Mouse (Mus musculus): ENCODE data around the gene Moxd1.

Moxd1 gene

DNA sequence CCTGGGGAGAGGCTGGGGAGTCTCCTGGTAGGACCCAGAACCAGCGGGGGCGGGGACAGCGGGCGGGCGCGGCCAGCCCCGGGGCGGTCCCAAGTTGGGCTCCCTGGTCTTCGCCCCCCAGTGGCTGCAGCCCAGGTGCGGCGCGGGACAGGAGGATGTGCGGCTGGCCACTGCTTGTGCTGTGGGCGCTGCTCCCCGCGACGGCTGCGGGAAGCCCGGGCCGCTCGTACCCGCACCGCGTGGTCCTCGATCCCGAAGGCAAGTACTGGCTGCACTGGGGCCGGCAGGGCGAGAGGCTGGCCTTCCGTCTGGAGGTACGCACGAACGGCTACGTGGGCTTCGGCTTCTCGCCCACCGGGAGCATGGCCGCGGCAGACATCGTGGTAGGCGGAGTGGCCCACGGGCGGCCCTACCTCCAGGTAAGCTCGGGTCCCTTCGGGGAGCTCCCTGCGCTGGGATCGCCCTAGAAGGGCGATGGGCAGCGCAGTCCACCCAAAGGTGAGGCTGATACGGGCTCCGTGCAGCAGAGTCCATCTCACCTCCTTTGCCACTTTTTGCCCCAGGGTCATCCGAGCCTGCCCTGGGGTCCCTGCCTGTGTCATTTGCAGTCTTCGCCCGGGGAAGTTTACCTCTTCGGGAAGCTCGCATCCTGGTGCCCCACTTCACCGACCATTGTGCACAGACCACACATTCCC is at the start of gene Moxd1:
Moxd1 (plus strand) TSS at position 69 of the 695 bp plus-strand sequence.
- DNase-seq = peak; percentile 15

DNA sequence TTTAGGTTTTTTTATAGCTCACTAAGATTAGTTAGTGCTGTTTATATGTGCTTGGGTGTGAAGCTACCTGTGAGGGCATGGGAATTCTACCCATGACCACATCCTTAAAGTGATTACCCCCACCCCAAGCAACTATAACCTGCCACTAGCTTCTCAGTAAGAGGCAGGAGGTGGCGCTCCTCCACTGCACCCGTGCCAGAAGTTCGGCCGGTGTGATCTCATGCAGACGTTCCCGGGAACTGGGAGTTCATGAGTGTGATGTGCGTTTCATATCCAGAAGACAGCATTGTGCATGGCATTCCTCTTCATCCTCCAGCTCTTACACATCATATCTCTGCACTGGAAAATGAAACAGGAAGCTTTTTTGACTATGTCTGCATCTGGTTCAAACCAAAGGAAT is 32.9 kb upstream of the Moxd1 start:
- DNase-seq = no peak

DNA sequence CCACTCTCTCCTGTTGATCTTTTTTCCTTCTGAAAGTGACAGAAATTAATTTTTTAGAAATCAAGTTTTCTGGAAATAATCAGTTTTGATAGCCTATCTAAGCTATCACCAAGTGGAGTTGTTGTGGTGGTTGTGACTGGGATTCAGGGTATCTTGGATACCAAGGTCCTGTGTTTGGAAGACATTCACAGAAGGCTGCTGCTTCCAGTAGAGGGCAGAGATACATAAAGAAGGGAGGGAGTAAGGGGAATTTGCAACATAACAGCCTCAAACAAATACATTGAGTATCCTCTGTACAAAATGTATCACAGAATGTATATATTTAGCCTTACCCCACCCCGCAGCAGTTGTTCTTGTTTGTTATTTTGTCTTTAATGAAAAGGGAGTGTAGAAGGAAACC is 31.3 kb upstream of the Moxd1 start:
- DNase-seq = no peak

DNA sequence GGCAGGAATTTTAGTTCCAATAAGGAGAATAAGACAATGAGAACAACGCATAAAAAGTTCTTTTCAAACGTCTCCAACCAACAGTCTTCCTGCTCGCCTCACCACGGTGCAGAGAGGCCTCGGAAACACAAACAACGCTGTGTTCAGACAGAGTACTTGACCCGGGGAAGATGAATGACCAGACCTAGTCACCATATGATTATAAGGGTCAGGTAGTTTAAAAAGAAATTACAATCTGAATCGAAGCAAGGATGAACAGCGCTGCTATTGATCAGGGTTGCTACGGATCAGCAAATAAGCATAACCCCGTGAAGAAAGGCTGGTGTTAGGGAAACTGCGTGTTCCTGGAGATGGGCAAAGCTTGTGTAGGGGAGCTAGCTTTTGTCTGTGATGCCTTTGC is 24.0 kb upstream of the Moxd1 start:
- DNase-seq = no peak

DNA sequence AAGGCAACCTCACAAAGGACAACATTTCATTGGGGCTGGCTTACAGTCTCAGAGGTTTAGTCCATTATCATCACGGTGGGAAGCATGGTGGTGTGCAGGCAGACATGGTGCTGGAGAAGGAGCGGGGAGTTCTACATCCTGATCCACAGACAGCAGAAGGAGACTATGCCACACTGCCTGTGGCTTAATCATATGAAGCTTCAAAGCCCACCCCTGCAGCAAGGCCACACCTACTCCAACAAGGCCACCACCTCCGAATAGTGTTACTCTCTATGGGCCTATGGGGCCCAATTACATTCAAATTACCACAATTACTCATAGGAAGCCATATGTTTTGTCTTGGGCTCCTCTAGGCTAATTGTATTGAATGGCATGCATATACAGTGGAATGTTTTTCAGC is 23.2 kb upstream of the Moxd1 start:
- no peak for DNase-seq

DNA sequence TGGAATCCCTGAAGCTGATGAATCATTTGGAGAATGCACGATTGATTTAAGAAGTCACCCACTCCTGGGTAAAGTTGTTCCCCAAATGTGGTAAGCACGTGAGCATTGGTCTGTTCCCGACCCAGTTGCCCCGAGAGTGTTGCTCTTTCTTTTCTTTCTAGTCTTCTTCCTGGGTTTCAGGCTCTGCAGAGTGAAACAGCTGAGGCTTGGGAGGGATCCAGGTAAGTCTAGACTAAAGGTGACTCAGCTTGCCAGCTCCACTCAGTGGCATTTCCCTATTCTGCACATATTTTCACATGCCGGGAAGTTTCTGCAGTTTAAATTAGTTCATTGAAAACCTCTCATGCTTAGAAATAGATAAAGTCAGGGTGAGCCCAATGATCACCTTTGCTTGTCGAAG is 13.2 kb upstream of the Moxd1 start:
- DNase-seq = no peak

DNA sequence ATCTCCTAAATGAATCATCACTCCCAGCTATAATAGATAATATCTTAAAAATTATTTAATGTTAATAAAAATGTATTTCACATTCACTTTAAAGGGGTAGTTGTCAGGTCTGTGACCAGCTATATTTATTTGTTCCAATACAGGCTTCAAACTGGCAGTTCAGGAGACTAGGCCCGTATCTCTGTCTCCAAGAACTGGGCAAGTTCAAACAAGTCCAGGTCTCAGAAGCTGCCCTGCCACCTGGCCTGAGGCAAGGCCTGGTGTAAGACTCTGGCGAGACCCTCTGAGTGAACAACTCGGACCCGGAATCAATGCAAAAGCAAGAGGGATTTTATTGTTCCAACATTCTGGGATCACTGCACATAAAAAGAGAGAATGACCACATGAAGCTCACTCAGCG is 10.0 kb upstream of the Moxd1 start:
- no peak for DNase-seq

DNA sequence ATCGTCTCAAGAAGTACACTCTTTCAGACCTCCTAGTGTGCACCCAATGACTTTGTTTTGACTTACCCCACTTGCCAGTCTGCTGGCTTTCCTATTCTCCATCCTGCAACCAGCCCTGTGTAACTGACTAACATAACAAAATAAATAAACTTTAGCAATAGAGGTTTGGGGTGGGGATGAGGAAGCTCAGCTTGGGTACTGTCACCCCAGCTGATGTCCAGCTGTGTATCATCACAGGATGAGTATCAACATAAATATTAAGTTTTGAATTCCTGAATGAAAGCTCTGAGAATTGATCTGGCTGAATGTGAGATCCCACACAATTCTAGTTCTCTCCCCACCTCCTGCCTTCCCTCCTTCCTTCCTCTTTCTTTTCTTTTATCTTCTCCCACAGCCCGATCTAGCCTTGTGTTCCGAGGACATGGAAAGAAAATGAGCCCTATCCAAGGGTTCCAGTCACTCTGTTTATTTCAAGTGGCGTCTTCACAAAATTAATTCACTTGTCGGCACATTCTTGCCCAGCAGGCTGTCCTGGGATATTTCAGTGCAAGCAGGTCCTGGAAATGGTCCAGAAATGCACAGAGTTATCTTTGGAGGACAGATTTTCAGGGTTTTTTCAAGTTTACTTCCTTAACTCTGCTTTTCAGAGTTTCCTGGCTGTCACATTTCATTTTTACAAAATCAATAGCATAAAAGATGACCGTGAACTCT is 5.6 kb upstream of the Moxd1 start:
- no peak for DNase-seq

DNA sequence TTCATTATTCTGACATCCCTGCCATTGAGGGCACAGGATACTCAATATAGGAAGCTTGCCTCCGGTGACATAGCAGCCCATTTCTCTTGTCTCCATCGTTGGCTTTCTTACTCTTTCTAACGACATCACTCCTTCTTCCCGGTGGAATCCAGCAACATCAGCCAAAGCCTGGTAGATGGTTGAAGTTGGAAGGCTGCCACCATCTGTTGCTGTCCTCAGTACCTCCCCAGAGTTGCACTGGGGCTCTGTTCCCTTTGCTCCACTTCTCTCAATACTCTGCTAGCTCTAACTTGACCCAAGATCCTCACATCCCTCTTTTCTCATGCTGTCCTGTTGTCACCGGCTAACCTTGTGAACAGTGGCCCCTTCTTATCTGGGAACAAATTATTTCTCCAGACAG is 2.4 kb upstream of the Moxd1 start:
- DNase-seq = no peak

DNA sequence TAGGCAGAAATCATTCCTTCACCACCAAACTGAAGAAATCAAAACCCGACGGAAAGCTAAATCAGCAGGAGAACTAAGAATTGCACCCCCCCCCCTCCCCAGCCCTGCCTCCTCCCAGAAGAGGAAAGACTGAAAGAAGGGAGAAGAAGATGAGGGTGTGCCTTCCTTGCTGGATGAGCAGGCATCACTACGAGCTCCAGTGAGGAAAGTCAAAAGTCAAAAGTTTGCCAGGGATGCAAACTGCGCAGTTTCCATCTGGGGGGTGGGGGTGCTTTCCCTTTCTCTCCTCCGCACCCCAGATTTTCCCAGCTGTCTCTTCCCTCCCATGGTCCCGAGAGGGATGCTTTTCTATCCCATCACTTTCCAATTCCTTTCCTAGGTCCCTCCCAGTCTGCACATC is 406 bp upstream of the Moxd1 start:
- no peak for DNase-seq

DNA sequence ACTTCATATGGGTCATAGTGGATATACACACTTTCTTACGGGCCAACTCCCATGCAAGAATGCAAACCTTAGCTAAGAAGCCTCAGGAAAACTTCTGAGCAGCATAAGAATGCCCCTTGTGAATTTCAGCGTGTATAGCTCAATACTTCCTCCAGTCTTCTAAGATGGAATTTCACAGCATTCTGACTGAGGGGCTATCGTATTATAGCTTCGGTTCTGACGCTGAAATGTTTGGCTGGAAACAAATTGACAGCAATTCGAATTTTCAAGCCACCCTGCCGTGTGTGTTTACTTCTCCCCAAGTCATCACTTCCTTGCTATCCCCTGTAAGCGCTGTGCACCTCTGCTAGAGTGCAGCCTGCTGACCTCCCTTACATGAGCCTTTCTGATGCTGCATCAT is 1.3 kb downstream of the Moxd1 start:
- no peak for DNase-seq

DNA sequence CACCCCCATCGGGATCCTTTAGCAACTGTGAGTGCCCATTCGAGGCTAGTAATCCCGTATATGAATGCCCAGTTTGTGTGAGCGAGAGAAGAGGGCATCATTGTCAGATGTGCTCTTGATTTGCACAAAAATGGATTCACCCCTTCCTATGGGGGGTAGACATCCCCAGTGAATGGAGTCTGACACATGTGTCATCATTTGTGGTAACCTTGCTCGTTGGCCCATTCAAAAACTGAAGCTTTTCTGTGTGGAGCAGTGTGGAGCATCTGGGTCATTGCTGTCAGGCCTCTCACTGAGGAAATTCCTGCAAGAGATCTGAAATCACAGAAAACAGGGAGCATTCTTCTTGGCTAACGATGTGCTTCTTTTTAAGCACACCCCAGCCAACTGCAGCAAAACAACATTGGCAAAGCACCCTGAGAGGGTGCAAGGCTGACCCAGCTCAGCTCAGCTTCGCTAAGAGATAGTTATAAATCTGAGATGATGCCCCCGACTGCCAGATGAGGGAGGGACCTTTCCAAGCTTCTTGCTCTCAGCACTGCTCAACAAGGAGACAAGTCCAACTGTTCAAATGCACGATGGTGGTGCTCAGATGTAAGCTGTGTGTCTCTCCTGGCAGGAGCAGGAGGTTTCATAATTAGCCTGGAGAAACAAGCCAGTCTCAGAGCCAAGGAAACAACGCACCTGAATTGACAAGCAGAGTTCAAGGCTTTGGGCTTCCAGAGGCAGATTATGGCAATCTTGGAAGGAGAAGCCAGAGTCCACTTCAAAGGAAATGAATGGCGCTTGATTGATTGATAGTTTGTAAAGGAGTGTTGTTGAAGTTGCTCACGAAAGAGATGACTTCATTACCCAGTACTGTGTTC is 5.2 kb downstream of the Moxd1 start:
- DNase-seq = no peak

DNA sequence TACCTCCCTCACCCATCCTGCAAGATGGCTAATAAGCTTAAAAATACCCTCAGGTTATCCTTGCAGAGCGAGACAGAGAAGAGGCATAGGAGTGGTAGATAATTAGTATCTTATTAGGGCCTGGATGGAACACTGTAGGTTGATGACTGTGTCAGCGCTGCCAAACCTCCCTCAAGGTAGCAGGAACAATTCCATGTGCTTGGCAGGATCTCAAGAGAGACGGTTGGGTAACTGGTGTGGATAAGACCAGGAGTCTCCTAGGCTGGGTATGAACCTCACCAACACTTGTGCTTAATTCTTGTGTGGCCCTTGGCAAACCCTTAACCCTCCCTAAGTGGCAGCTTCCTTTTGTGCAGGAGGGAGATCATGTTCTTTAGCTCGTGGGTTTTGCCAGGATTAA is 9.0 kb downstream of the Moxd1 start:
- DNase-seq = no peak

DNA sequence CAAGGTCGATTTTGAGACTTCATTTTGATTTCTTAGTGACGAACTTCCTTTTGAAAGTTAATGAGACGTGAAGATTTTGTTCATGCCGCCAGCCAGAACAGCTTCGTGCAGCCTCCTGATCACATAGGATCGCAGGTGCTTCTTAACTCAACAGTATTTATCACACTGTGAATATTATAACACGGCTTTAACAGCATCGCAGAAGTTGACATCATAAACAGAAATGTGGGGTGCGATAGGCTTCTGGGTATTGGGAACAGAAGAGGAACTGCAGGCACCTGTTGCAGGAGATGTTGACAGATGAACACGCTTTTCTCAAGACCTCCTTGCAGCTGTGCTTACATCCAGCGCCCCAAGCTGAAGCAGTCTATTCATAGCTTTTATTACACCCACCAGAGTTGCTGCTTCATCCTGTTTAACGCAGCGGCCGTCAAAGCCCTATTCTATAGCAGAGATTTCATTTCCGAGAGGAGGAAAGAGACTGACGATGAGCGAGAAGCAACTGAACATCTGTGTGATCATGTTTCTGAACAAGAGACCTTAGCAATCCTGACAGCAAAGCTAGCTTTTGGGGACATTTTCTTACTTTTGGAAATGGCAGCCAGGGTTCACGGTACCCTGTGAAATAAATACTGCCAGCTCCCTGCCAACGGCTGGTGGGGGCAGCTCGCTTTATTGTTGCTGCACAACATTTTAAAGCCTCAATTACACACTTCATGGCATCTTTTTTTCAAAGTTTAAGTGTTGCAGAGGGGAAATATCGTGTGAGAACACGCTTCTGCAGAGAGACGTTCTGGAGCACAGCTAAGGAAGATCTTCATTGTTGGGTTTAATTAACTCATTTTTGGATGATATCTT is 12.3 kb downstream of the Moxd1 start:
- no peak for DNase-seq

DNA sequence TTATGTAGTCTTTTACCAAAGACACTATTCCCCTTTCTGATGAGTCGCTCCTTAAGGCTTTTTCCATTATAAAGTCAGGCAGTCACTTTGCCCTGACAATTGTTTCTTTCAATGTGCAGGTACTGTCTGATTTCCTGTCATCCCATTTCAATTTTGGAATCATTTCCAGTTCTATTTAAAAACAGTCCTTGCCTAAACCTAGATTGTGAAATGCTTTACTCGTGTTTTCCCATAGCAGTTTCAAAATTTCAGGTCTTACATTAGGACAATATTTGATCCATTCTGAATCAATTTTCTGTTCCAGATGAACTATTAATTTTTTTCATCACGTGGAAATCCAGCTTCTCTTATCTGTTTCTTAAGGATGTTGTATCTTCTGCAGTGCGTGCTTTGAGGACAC is 23.5 kb downstream of the Moxd1 start:
- no peak for DNase-seq

DNA sequence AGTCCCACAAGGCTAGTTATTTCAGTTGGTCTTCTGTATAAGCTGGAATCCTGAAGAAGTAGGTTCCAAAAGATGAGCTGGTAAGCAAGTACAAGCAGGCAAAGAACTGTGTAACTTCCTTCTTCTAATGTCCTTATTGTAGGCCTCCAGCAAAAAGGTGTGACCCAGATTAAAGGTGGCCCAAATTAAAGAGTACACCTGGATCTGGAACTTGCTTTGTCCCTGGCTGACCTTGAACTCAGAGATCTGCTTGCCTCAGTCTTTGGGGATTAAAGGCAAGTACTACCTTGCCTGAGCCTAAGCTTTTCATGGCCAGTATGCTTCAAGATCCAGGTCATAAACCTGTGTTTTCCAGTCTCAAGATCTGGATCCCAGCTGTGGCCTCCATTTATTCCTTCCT is 24.8 kb downstream of the Moxd1 start:
- DNase-seq = no peak

DNA sequence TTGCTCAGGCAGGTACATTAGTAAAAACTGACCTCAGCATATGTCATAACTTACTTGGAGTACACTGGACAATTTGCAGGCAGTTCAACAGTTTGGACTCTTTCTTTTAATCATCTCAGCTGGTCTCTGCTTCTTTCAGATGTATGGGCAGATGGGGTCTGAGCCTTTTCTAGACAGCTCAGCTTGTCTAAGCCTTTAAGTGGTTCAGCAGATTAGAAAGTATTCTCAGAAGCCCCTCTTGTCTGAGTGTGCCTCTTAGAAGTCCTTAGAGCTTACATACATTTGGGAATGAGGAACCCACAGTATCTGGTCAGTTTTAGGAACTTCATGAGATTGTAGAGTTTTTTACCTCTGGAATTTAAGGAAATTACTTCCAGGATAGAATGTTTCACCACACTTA is 28.3 kb downstream of the Moxd1 start:
- DNase-seq = no peak

DNA sequence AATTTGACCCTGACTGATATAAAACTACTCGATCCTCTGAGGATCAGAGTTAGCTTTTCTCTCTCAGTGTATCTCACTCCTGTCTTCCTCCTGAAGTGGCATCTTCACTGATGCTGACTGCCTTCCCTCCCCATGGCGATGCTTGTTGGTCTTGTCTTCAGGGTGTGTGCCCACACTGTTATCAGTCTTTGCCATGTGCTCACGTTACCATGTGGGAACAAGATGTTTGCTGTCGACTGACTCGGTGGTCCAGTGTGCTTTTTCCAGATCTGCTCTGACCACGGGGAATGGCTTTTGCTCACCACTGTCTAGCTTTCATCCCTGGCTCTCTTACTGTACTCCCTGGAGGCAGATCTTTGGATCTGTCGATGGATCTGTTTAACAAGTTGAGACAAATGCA is 34.8 kb downstream of the Moxd1 start:
- no peak for DNase-seq

DNA sequence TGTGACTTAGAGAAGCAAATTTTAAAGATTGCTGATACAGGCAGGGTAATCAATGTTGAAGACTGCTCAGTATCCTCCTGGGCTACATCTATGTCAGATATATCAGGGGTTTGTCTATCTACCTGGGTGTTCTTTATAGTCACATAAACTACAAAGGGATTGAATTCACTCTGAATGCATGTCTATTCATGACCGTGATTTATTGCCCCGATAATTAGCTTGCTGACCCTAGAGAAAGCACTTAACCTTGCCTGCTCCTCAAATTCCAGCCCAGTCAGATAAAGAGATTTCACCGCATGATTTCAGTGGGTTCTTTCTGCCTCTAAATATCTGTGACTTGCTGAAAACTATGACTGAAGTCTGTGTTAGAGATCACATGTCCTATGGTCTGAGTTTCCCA is 35.6 kb downstream of the Moxd1 start:
- DNase-seq = no peak

DNA sequence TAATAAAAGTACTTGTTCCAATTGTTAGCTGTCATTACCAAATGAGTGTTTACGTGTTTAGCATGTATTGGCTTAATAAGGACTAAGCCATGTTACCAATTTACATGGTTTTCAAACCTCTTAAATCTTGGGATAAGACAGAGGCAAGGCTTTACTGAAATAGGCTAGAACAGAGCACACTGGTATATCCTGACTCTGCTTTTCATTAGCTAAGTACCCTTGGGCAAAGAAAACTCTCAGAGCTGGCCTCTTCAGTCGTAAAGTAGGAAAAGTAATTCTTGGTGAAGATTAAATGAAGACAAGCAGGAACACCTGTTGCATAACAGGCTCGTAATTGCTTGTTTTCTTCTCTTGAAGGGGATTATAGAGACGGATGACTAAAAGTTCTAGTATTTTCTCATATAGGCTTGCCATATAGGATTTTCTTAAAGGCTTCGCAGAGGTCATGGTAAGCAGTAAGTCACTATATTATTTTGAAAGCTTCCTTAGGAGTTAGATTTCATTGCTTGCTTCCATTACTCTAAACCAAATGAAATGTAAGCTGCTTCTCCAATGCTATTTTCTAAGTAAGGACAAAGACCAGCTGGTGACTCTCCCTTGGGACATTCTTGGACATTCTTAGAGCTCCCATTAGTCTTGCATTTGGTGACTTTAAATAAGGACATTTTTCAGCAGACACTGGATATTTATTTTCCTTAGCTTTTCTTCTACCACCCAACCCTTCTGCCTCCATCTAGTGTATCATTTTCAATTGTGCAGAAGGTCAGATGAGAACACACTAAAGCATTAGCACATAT is 36.7 kb downstream of the Moxd1 start:
- DNase-seq = no peak

DNA sequence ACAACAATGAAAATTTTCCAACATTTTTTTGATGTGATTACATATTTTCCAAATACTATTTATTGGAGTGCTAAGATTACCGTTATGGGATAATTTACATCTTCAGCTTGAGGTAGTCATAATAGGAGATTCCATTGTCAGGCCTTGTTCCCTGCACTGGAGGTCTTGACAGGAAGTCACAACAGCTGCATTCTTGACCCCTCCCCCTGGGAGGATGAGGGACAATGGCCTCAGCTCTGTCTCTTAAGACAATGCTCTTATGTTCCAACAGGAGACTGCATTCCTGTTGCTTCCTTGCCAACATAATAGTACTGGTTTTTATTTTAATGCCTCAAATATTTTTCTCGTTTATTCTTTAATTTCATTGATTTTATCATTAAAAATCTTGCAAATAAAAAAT is 44.2 kb downstream of the Moxd1 start:
- no peak for DNase-seq

DNA sequence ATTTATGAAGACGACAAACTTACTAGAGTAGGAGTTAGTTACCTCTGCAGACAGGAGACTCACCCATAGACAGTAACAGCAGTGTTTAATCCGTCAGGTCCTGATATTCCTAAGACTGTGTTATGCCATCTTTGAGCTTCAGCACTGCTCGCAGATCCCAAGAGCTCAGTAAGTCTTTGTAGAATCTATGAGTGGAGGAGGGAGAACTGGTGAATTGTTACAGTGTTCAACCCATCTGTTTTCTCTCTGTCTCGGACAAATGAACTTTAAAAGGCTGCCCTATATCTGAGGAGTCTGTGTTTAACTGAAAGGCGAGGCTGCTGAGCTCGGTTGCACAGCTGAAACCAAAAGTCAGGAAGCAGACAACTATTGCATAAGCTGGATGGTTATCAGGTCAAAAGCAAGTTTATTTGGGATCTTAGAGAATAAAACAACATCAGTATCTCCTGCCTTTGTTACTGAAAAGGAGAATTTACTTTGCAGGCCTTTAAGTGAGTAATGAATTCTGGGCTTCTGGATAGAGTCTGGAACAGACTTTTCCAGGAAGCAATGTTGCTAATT is 47.8 kb downstream of the Moxd1 start:
- DNase-seq = no peak

All from thymus, postnatal 14 days (tissue).